In the genomic region with DNA sequence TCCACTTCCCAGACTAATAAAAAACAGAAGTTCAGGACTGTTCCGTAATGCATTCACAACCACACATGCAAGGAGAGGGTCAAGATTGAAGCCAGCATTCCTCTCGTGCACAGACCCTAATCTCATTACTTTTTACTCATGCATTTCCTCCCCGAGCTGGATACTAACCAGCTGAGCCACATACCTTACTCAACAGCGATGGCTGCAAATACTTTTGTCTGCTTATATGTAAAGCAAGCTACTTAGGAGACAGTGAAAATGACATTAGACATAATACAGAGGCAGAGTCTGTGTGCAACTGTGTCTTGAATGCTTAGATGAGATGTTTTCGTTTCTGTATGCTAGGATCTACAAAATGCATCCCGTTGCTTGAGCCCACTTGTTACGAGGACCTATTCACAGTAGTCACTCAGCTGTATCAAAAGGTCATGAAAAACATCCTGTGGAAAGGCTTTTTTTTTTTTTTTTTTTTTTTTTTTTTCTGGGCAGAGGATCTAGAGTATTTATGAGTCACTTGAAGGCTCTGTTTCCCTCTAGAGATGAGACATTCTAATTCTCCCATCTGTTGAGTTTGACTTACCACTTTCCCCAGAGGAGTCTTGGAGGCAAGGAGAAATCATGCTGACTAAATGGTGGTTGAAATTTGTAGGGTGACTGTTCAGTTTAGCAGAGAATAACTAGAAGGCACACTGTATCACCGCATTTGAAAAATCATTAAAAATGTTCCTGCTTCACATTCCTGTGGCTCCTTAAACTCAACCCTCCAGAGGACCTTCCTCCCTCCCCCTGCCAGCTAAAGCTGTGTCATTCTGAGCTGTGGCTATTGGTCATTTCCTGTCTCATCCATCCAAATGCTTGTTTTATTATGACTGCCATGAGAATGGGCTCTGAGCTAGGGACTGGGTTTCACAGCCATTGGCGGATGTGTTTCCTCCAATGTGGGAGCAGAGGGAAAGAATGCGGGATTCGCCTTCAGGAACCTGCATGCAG, we compare ENCODE assay signal across 9 mouse cellular contexts.
DNase-seq lines count a peak whose midpoint lies in the region; ATAC-seq and TF ChIP-seq lines count a peak whose summit lies in the region.
"Had no signal": no experiment of that assay in that cellular context is flagged by ENCODE, and none has a peak within 500 bp of the region (broad histone marks: within the 10 kb centered on the region; RNA-seq: fewer than 3 reads in every experiment).

No protein-coding gene starts in this region.

- no peak overlapping the region for H3K4me3 ChIP-seq in lung, postnatal 0 days (ENCODE audit: low read depth, low read length)
- H3K4me3 ChIP-seq in embryonic facial prominence, embryonic 10.5 days, result no peak overlapping the region
- H3K4me3 ChIP-seq in limb, embryonic 14.5 days (replicated peaks; ENCODE audit: low read length), result no peak overlapping the region
- H3K4me3 ChIP-seq in forebrain, embryonic 10.5 days, result no peak overlapping the region
- H3K4me3 ChIP-seq: lung, embryonic 15.5 days had no signal

- H3K4me2 ChIP-seq in lung, postnatal 0 days (replicated peaks; ENCODE audit: low read depth, low read length), result no peak overlapping the region
- H3K4me2 ChIP-seq in limb, embryonic 14.5 days (replicated peaks; ENCODE audit: low read depth, low read length, severe bottlenecking), result no peak overlapping the region
- H3K4me2 ChIP-seq: lung, embryonic 15.5 days had no signal

- no peak for TF ChIP-seq EP300 in lung, postnatal 0 days (IDR thresholded peaks at IDR 0.05)

- WGBS in lung, postnatal 0 days, result 43% methylated on average over 11 of the region's 11 CpGs
- WGBS in embryonic facial prominence, embryonic 10.5 days, result 50% methylated on average over 11 of the region's 11 CpGs
- 37% methylated on average over 11 of the region's 11 CpGs for WGBS in limb, embryonic 14.5 days
- 51% methylated on average over 11 of the region's 11 CpGs for WGBS in forebrain, embryonic 10.5 days

- no peaks in the 10 kb centered on the region for H3K4me1 ChIP-seq in lung, postnatal 0 days (ENCODE audit: insufficient read depth, low read depth, low read length)
- H3K4me1 ChIP-seq in embryonic facial prominence, embryonic 10.5 days, result peaks cover 14% of the 10 kb centered on the region
- peaks cover 16% of the 10 kb centered on the region for H3K4me1 ChIP-seq in limb, embryonic 14.5 days (ENCODE audit: control insufficient read depth, insufficient read depth, low read length)
- peaks cover 22% of the 10 kb centered on the region for H3K4me1 ChIP-seq in forebrain, embryonic 10.5 days

- no peak for ATAC-seq in lung, postnatal 0 days
- ATAC-seq in limb, embryonic 14.5 days (ENCODE audit: low FRiP score, low read depth), result peak; percentile 57

- no peak for TF ChIP-seq POLR2A in limb, embryonic 14.5 days (IDR thresholded peaks at IDR 0.05; ENCODE audit: borderline replicate concordance, extremely low read depth, insufficient read depth, insufficient read length)

- no peaks in the 10 kb centered on the region for H3K36me3 ChIP-seq in lung, postnatal 0 days (ENCODE audit: insufficient read depth, low read length)
- no peaks in the 10 kb centered on the region for H3K36me3 ChIP-seq in embryonic facial prominence, embryonic 10.5 days (replicated peaks)
- no peaks in the 10 kb centered on the region for H3K36me3 ChIP-seq in limb, embryonic 14.5 days (ENCODE audit: control insufficient read depth, insufficient read depth, low read length)
- H3K36me3 ChIP-seq in forebrain, embryonic 10.5 days (replicated peaks), result no peaks in the 10 kb centered on the region
- H3K36me3 ChIP-seq: lung, embryonic 15.5 days had no signal

- H3K9me3 ChIP-seq in lung, postnatal 0 days (ENCODE audit: low read length), result no peaks in the 10 kb centered on the region
- no peaks in the 10 kb centered on the region for H3K9me3 ChIP-seq in embryonic facial prominence, embryonic 10.5 days
- no peaks in the 10 kb centered on the region for H3K9me3 ChIP-seq in limb, embryonic 14.5 days (ENCODE audit: control insufficient read depth, low read length)
- H3K9me3 ChIP-seq in forebrain, embryonic 10.5 days, result no peaks in the 10 kb centered on the region
- H3K9me3 ChIP-seq: lung, embryonic 15.5 days had no signal

- no peak overlapping the region for H3K27ac ChIP-seq in lung, postnatal 0 days (ENCODE audit: low read length)
- no peak overlapping the region; the same call in 1 of the 2 replicates for H3K27ac ChIP-seq in embryonic facial prominence, embryonic 10.5 days (replicated peaks)
- no peak overlapping the region for H3K27ac ChIP-seq in limb, embryonic 14.5 days (replicated peaks; ENCODE audit: low read depth, low read length)
- no peak overlapping the region for H3K27ac ChIP-seq in forebrain, embryonic 10.5 days
- H3K27ac ChIP-seq: lung, embryonic 15.5 days had no signal

- TF ChIP-seq CTCF in lung, postnatal 0 days (IDR thresholded peaks at IDR 0.05), result no peak

- peak; percentile 14 for DNase-seq in lung, postnatal 0 days (ENCODE audit: low spot score)
- DNase-seq in lung, postnatal 25 days (ENCODE audit: low spot score), result no peak
- peak; percentile 39 for DNase-seq in embryonic facial prominence, embryonic 10.5 days (ENCODE audit: low spot score)
- peak; percentile 12 for DNase-seq in heart, postnatal 4 days
- DNase-seq in limb, embryonic 14.5 days (ENCODE audit: low spot score), result peak; percentile 35
- no peak for DNase-seq in forebrain, embryonic 10.5 days (ENCODE audit: extremely low spot score, low spot score)
- no peak for DNase-seq in liver
- DNase-seq in frontal cortex, adult 2 months (ENCODE audit: extremely low spot score in 1 of 2, low spot score in 1 of 2), result no peak

- H3K9ac ChIP-seq in lung, postnatal 0 days (replicated peaks; ENCODE audit: low read depth), result no peak overlapping the region
- no peak overlapping the region for H3K9ac ChIP-seq in limb, embryonic 14.5 days (ENCODE audit: low read depth, low read length, severe bottlenecking)
- H3K9ac ChIP-seq: lung, embryonic 15.5 days had no signal

- no peaks in the 10 kb centered on the region for H3K27me3 ChIP-seq in lung, postnatal 0 days (replicated peaks; ENCODE audit: insufficient read depth, low read length)
- no peaks in the 10 kb centered on the region for H3K27me3 ChIP-seq in embryonic facial prominence, embryonic 10.5 days (replicated peaks; ENCODE audit: low read depth, poor library complexity, severe bottlenecking)
- no peaks in the 10 kb centered on the region for H3K27me3 ChIP-seq in limb, embryonic 14.5 days (ENCODE audit: control insufficient read depth, insufficient read depth, low read length)
- no peaks in the 10 kb centered on the region for H3K27me3 ChIP-seq in forebrain, embryonic 10.5 days (ENCODE audit: poor library complexity, severe bottlenecking)
- H3K27me3 ChIP-seq: lung, embryonic 15.5 days had no signal

Comparison
In these comparisons a context has a peak if more than half of its experiments do, and no peak if none do; other contexts are left out.
1. DNase-seq: peak in lung, postnatal 0 days (single experiment), embryonic facial prominence, embryonic 10.5 days (single experiment), heart, postnatal 4 days (single experiment) and limb, embryonic 14.5 days (single experiment); none in lung, postnatal 25 days (single experiment), forebrain, embryonic 10.5 days (single experiment), liver (single experiment) and frontal cortex, adult 2 months (0 of 2).